Mouse (Mus musculus) T-helper 2 cell (primary cell): ENCODE results near the gene Fes.
"Not testable (repeated sequence)": the region's sequence is repeated elsewhere in the genome, so short reads cannot be mapped to it uniquely, and the experiment has no call there.

ENCODE experiments used
- in situ Hi-C: fragments of 300-600 bp; cut with MboI, MseI; formaldehyde crosslinking; loops from one replicate; pipeline ENCODE4 v1.15.1; 2025; ENCODE audit warnings: high pct_unique_total_duplicates

The Fes gene

DNA sequence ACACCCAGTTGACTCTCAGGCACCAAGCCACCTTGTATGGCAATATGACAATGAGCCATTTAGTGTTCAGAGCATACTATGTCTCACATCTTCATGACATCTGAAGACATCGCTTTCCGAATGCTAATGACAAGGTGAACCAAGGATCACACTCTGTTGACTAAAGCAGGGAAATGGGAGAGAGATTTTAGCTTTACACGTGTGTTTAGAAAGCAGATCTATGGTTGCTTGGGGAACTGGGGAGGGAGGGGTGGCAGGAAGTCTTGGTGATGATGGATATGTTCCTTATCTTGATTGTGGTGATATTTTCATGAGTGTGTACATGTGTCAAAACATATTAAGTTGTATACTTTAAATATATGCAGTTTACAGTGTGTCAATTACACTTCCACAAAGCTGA is 18.4 kb upstream of the Fes start:
- in situ Hi-C loops: loop anchor here (25.0 kb wide), 1 partner anchor 1456 kb away; the partner anchor contains the start of genes Gm10160 and Tm6sf1

DNA sequence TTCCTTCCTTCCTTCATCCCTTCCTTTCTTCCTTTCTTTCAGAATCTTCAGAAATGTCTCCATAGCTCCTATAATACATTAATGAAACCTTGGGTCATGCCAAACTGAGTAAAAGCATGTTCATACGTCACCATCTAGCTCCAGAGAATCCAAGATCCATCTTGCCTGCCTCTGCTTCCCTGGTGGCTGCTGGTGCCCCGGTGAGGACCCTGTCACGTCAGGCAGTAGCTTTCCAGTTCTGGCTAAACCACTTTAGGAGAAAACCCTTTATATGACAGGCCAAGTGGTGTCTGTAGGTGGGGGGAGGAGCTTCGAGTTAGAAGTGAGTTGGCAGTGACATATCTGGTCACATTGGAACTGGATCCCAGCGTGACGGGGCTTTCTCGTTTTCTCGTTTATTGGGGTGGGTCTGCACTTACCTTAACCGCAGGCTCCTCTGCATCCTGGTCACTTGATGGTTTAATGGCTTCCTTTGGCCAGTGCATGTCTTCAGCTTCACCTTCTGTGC is 17.5 kb upstream of the Fes start, which contains the start of gene Furin:
Furin (minus strand) TSS at position 249 of the 508 bp plus-strand sequence.
- in situ Hi-C loops: loop anchor here (25.0 kb wide), 1 partner anchor 1457 kb away; the partner anchor contains the start of genes Gm10160 and Tm6sf1

DNA sequence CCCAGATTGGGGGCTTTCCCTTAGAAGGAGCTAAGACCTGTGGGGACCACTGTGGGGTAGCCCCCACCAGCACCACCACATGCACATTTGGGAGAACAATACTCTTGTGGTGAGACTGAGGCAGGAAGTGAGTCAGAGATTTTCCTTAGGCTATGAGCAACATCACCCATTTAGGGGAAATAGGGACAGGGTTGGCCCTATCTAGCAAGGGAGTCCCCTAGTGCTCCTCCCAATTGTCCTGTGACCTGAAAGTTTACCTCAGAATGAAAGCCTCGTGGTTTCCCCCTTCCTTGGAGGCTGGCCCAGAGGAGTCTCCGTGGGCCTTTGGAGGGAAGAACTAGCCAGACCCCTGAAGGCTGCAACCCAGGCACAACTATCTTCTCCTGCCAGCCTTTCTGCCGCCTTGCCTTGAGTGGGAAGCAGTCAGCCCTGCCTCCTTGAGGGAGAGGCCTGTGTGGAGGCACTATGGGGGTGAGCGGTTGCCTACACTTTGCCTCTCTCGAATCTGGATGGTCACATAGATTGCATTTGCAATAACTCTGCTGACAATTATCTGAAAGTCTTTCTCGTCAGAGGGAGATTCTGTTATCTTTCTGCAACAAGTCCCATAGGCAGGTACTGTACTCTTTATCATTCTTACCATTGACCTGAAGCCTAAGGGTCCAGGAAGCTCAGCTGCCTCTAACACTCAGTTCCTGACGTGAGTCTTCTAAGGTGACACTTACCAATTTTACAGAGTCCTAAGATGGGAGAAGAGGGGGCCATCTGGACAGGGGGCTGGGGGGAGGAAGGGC is 16.6 kb upstream of the Fes start:
- in situ Hi-C loops: loop anchor here (25.0 kb wide), 1 partner anchor 1458 kb away; the partner anchor contains the start of genes Gm10160 and Tm6sf1

DNA sequence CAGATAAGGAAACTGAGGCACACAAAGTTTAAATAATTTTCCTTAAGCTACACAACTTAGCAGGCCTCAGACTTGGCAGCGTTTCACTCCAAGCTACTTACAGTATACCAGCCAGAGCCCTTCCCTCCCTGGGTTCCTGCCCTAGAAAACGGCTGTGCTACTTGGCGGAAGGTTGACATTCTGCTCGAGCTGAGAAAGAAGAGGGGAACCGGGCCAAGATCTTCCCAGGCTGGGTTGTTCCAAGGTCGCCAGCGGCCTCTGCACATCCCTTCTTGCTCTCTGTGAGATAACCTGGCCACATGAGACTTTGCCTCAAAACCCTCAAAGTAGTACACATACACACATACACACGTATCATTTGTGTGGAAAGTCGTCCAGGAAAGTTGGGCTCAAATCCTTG is 15.8 kb upstream of the Fes start:
- in situ Hi-C loops: loop anchor here (25.0 kb wide), 1 partner anchor 1459 kb away; the partner anchor contains the start of genes Gm10160 and Tm6sf1

DNA sequence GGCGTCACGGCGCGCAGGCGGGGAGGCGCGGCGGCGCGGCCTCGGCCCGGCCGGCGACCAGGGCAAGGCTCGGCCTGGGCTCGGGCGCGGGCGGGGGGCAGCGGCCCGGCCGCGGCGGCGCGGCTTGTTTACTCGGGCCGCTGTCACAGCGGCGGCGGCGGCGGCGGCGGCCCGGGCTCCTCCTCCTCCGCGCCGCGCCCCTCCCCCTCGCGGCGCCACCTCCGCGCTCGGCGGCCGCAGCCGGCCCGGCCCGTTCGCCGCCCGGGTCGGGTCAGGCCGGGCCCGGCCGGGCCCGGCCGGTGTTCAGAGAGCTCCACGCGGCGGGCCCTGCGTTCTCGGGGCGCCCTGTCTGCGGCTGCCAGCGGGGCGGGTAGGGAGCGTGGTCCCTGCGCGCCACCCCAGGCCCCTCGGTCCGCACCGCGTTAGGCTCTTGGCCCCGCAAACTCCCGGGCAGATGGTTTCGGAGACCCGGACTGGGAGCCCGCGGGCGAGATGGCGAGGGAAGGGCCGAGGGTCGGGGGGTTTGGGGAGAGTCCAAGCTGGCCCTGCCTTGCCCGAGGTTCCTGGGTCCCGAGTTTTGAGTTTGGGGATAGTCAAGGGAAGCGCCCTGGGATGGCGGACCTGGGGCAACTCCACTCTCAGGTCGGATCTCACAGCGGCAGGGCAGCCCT is 15.0 kb upstream of the Fes start:
- in situ Hi-C loops: loop anchor here (25.0 kb wide), 1 partner anchor 1460 kb away; the partner anchor contains the start of genes Gm10160 and Tm6sf1

DNA sequence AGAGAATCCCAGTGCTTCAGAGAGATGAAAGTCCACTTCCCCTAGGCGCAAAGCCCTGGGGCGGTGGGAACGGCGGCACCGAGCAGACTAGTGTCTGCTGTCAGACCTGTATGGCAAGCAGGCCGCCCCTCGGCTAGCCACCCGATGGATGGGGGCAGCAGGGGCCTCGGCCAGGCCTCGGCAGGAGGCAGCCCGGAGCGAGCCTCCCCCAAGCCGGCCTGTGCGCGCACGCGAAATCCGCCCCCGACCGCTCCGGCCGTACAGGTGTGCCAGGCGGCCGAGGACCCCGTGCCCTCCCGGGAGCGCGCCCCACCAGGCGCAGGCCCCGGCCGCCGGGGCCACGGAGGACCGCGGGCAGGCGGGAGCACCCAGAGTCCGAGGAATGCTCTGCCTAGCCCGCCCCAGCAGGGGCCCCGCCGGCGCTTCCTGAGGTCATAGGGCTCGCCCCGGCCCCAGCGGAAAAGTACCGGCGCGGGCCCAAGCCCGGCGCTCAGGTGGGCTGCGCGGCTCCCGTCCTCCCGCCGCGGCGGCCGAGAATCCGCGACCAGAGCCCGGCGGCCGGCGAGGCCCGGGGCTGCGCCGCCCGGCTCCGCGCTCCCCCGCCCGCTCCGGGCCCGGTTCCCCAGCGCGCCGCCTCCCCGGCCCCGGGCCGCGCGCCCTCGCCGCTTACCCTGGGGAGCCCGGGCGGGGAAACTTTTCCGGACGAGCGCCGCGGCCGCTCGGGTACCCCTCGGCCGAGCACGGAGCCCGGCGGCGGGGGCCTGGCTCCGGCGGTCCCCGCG is 14.3 kb upstream of the Fes start:
- in situ Hi-C loops: loop anchor here (25.0 kb wide), 1 partner anchor 1460 kb away; the partner anchor contains the start of genes Gm10160 and Tm6sf1

DNA sequence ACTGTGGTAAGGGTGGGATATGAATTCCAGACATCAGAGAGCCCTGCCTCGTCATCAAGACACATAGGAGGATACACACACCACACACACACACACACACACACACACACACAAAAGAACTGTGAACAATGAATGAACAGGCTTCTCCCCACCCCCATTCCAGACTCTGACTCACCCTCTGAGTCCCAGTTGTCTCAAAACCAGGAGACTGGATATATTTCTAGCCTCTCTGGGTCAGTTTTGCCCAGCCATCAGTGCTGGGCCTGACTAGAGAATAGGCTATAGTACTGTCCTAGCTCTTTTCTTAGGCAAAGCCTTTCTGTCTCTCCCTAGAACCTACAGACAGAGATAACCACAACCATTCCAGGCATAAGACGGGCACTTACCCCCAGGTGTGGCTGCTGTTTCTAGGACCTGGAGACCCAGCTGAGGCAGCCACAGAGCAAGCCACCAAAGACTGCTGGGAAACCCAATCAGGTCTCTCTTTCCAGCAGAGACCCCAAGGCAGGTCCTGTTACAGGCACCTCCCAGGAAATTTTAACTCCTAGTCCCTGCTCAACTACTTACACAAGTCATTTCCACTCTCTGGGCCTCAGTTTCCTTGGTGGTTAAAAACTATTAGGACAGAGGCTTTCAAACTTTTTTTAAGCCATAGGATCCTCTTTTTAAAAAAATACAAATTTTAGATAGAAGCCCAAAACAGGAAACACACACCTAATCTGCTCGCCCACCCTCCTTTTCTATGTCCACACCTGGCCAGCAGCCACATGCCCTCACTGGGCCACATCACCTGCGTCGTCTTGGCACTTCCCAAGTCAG is 13.5 kb upstream of the Fes start:
- in situ Hi-C loops: loop anchor here (25.0 kb wide), 1 partner anchor 1461 kb away; the partner anchor contains the start of genes Gm10160 and Tm6sf1

DNA sequence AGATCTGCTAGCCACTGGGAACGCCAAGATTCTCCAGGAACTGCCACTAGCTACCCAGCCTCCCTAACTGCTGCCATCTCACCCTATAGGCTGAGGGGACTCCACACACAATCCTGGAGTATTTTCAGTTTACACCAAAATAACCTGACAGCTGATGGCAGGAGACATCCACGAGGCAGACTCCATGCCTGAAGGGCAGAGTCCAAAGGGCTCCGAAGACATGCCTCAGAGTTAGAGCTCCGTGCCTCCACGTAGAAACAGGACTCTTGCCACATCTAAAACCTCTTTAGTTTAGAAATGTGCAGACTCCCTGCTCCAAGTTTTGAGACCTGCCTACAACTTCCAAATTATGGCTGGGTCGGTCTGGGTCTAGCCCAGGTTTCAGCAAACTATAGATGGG is 12.8 kb upstream of the Fes start:
- in situ Hi-C loops: loop anchor here (25.0 kb wide), 1 partner anchor 1462 kb away; the partner anchor contains the start of genes Gm10160 and Tm6sf1

DNA sequence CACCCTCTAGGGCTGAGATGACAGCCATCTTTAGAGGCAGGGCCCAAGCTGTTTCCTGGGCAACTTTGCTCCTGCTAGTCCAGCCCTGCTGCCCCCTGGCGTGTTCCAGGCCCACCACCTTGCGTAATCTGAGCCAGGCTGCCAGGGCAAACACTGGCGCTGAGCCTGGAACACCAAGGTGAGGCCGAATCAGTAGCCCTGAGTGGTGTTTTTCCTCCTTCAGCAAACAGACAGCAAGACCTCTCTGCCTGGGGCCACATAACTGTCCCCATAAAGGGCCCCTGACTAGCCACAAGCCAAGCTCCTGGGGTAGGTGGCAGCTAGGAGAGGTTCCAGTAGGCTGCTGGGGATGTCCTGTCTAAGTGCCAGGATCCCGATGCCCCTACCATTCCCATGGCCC is 12.4 kb upstream of the Fes start:
- in situ Hi-C loops: loop anchor here (25.0 kb wide), 1 partner anchor 1462 kb away; the partner anchor contains the start of genes Gm10160 and Tm6sf1

DNA sequence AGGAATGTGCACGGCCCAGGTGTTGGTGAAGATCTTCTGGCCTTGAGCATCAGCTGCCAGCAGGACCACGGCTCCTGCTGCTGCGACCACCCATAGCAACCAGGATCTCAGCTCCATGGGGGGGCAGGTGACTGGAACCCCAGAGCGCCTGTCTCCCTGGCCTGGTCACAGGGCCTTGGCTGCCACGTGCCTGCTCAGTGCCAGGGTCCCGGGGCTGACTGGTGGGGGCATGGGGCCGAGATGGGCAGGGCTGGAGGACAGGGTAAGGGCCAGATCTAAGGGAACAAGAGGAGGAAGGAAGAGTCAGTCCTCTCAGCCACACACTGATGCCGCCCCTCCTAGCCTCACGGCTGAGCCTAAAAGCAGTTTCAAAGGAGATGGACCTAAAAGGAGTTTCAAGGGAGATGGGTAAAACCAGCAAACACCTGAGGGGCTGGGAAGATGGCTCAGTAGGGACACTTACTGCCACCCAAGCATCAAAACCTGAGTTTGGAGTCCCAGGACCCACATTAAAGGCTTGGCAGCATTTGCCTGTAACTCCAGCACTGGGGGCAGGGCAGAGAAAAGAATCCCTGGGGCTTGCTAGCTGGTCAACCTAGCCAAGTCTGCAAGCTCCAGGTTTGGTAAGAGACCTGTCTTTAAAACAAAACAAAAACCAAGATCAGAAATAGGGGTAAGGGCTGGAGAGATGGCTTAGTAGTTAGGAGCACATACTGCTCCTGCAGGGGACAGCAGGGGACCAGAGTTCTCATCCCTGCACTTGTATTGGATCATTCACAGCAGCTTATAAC is 11.1 kb upstream of the Fes start:
- in situ Hi-C loops: no loop called here

DNA sequence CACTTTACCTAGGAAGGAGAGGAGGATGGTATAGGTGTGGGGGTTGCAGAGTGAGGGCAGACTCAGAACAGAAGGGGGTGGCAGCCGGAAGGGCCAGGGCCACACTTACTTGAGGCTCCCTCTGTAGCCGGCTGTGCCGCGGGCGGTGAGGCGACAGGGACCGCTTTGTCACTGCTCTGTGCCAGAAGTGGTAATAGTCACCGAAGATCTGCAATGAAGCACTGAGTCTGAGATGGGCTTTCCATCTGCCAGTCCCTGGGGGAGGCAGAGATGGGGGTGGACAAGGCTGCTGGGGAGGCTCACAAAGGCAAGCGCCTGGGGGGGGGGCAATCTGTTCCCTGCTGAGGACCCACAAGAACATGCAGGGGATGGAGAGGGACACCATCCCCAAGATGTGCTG is 10.2 kb upstream of the Fes start:
- in situ Hi-C loops: no loop called here

DNA sequence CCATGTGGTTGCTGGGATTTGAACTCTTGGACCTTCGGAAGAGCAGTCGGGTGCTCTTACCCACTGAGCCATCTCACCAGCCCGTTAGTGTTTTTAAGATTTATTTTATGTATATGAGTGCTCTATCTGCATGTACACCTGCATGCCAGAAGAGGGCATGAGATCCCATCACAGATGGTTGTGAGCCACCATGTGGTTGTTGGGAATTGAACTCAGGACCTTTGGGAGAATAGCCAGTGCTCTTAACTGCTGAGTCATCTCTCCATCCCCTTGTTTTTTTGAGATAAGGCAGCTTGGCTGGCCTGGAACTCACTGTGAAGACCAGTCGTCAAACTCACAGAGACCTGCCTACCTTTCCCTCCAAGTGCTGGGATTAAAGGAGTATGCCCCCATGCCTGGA is 8.7 kb upstream of the Fes start:
- in situ Hi-C loops: not testable (repeated sequence)

DNA sequence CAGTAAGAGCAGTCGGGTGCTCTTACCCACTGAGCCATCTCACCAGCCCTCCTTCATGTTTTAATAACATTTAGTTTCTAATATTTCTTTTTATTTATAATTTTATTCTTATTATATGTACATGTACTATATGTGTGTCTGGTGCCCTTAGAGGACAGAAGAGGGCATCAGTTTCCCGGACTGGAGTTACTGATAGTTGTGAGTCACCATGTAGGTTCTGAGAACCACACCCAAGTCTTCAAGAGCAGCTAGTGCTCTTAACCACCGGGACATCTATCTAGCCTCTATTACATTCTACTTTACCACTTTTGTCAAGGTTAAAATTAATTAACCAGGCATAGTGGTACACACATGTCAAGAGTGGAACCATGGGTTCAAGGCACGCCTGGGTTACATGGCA is 6.9 kb upstream of the Fes start:
- in situ Hi-C loops: no loop called here

DNA sequence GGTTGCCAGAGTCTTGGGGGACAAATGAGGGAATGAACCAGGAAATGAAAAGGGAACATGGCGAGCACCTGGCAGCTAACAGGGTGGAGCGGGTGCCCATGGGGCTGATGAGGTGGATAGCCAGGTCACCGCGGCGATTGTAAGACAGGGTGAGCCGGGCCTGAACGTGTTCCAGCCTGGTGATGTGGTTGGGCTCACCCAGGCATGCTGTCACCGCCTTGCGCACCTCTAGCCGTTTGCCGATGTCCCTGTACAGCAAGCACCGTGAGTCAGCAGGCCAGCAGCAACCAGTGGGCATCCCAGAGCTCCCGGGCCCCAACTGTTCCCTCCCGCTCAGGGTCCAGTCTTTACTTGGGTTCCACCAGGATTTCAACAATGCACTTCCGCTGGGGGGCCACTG is 4.4 kb upstream of the Fes start:
- in situ Hi-C loops: no loop called here

DNA sequence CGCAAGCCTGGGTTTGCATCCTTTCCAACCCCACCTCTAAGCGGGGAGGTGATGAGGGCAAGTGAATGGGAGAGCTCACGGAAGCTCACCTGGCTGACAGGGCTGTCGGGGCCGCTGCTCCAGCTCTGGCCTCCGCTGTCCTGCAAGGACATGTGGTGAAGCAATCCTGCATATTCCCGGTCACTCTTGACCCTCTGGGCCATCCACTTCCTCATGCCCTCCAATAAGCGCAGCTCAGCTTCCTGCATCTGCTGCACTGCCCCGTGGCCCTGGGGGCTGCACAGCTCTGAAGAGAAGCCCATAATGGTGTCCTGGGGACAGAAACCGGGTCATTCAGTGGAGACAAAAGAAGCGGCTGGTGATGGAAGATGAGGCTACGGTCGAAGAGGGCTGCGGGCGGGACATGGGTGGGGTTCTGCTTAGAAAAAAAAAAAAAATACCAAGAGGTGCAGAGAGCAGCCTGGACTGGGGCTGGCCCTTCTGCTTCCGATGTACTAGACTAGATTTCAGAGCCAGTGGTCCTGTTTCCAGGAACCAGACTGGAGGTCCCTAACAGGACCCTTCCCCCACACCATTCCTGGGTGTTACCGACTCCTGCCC is 613 bp downstream of the Fes start:
- in situ Hi-C loops: loop anchor here (5.0 kb wide), 1 partner anchor 40 kb away; no protein-coding TSS in a partner anchor

DNA sequence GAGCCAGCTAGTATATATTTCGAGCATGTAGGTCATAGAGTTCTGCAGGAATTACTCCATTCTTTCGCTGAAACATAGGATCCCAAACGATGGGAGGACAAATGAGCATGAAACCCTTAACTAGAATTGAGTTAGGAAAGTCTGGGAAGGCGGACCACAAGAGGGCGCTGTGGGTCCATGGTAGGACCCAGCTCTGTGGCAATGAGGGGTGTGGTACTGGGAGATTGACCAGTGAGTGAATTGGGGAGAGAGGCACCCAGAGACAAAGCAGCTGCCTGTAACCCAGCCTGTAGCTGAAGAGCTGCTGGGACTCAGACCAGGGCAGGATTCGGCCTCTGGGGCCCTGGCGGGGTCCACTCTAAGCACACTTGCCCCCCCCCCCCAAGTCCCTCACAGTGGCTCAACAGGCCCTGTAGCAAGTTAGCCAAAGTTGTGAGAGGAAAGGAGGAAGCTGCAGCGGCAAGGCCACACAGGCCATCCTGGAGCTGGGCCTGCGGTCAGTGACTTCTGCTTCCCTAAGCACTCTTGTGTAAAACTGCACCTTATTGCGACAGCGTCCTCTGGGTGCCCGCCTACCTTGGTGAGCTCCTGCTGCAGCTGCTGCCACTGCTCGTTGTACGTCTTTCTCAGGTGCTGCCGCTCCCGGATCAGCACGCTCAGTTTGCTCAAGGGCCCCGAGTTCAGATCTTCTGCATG is 1.4 kb downstream of the Fes start:
- in situ Hi-C loops: loop anchor here (5.0 kb wide), 1 partner anchor 41 kb away; no protein-coding TSS in a partner anchor

DNA sequence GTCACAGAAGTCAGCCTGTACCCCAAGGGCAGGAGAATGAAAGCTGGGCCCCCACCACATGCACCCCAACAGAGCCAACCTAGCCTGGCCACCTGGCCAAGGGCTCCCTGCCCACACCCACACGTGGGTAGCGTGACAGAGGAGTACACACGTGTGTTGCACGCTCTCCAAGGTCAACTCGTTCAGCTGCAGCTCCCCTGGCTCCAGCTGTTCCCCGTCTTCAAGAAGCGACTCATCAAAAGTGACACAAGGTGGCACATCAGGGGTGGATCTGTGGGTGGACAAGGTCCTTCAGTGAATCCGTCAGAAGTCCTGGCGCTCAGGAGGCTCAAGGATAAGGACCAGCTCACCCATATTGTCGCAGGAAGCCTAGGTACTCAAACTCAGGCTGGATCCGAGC is 4.8 kb downstream of the Fes start:
- in situ Hi-C loops: no loop called here

DNA sequence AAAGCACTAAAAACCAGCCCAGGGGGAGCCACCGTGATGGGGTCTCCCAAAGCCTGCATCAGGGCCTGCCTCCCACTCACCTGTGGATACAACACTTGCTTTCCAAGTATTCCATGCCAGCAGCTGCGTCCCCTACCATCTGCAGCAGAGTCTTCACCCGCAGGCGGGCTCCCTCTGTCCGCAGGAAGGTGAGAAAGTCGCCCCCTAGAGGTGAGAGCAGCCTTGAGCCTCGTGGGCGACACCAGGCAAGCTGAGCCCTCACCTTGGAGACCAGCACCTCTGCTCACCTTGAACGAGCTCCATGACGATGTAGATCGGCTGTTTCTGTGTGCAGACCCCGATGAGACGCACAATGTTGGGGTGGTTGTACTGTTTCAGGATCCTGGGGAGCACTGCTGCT is 8.2 kb downstream of the Fes start:
- in situ Hi-C loops: loop anchor here (5.0 kb wide), 1 partner anchor 52 kb away; no protein-coding TSS in a partner anchor
